Mouse (Mus musculus) heart, postnatal 0 days (tissue): Measurements from ENCODE around the gene Nkpd1. TPM values are rescaled to one million over a fixed set of nuclear protein-coding genes. Genes with fewer than 3 reads are reported as not detected.

ENCODE experiments used
- ATAC-seq: fragments of 200-750 bp; cut with Nextera tagmentation; 2 replicates; pipeline ENCODE4 v1.8.0; 2017; ENCODE audit warnings: low read depth, moderate number of reproducible peaks, moderate library complexity; ENCODE audit not compliant: insufficient read depth
- DNase-seq: peaks from one replicate; pipeline ENCODE4 v3.0.0-alpha.2; 2016; ENCODE audit warnings: low spot score
- H3K27ac ChIP-seq: fragments of 300-500 bp; sonication (generic); 2 replicates; pipeline ENCODE4 v1.5.1; 2014; ENCODE audit warnings: low read depth, mild to moderate bottlenecking
- H3K27me3 ChIP-seq: fragments of 300-500 bp; sonication (generic); 2 replicates; pipeline ENCODE4 v1.6.1; 2014; ENCODE audit warnings: low read length, mixed read lengths; ENCODE audit not compliant: control insufficient read depth, insufficient read depth
- H3K36me3 ChIP-seq: fragments of 300-500 bp; sonication (generic); replicated peaks from 2 replicates; pipeline ENCODE4 v1.6.1; 2014; ENCODE audit warnings: low read length, mixed read lengths; ENCODE audit not compliant: control insufficient read depth, insufficient read depth
- H3K4me1 ChIP-seq: fragments of 300-500 bp; sonication (generic); 2 replicates; pipeline ENCODE4 v1.6.1; 2014; ENCODE audit warnings: antibody characterized with exemption; ENCODE audit not compliant: control insufficient read depth, insufficient read depth
- H3K4me2 ChIP-seq: fragments of 300-500 bp; sonication (generic); 2 replicates; pipeline ENCODE4 v1.6.1; 2014; ENCODE audit warnings: low read depth, mild to moderate bottlenecking, low read length, moderate library complexity
- H3K4me3 ChIP-seq: fragments of 300-500 bp; sonication (generic); 2 replicates; pipeline ENCODE4 v1.5.1; 2014; ENCODE audit warnings: low read depth, low read length
- H3K9ac ChIP-seq: fragments of 300-500 bp; sonication (generic); replicated peaks from 2 replicates; pipeline ENCODE4 v1.6.1; 2014; ENCODE audit warnings: low read depth, low read length, mixed read lengths
- H3K9me3 ChIP-seq: fragments of 300-500 bp; sonication (generic); replicated peaks from 2 replicates; pipeline ENCODE4 v1.6.1; 2016; ENCODE audit warnings: low read length; ENCODE audit not compliant: control insufficient read depth
- CTCF ChIP-seq: IDR thresholded peaks from 2 replicates; pipeline ENCODE4 v1.5.1; 2016; ENCODE audit warnings: antibody characterized with exemption, control low read depth, low read depth
- EP300 ChIP-seq: IDR thresholded peaks from 2 replicates; pipeline ENCODE4 v1.6.1; 2016; ENCODE audit warnings: antibody characterized with exemption, low read depth
- WGBS: fragments of 180-500 bp; shearing (Covaris S2); extraction: QIAGEN DNeasy Blood & Tissue Kit; methylation state at CpG from one replicate; pipeline ENCODE4 v1.1.7; 2014; 5-methylcytosine and 5-hydroxymethylcytosine counted together
- polyA plus RNA-seq: library from polyadenylated mRNA; unstranded; fragments of >200 nt; fragmentation: Nextera tagmentation; extraction: Ambion mirVana; gene quantifications from 2 replicates; pipeline ENCODE4 v1.2.1, GENCODE M21; 2015
- total RNA-seq: library from RNA; depleted of rRNA; stranded (reverse); fragments of >200 nt; gene quantifications from 2 replicates; pipeline ENCODE4 v1.2.3, GENCODE M21; 2014; ENCODE audit warnings: low replicate concordance

Nkpd1 gene
- total and polyA plus RNA-seq, 2 experiments from 2014 or later, result not detected

- no peaks in the 10 kb centered on the region for H3K36me3 ChIP-seq
- no peaks in the 10 kb centered on the region for H3K27me3 ChIP-seq
- no peak overlapping the region for H3K4me3 ChIP-seq
- no peak overlapping the region for H3K9ac ChIP-seq
- peaks cover 37% of the 10 kb centered on the region for H3K4me1 ChIP-seq
- TF ChIP-seq CTCF (no peak), EP300 (no peak)
- H3K9me3 ChIP-seq, result no peaks in the 10 kb centered on the region
- peak overlapping the region; percentile 59 for H3K27ac ChIP-seq
- no peak overlapping the region for H3K4me2 ChIP-seq
- DNase-seq (peak; percentile 47), ATAC-seq (peak; percentile 79)
- 52% methylated on average over 8 of the region's 8 CpGs for WGBS
Observed at GRCm38 (mm10) chr7:19542155-19542691, 24.6 kb downstream of the Nkpd1 start.

- 38% methylated on average over 6 of the region's 6 CpGs for WGBS
- no peaks in the 10 kb centered on the region for H3K27me3 ChIP-seq
- H3K9me3 ChIP-seq, result no peaks in the 10 kb centered on the region
- TF ChIP-seq EP300 (peak; percentile 54; the same call in 1 of the 2 replicates), CTCF (peak; percentile 52)
- no peaks in the 10 kb centered on the region for H3K36me3 ChIP-seq
- H3K4me3 ChIP-seq, result no peak overlapping the region
- H3K9ac ChIP-seq, result no peak overlapping the region
- peaks cover 37% of the 10 kb centered on the region for H3K4me1 ChIP-seq
- DNase-seq (no peak), ATAC-seq (no peak)
- no peak overlapping the region for H3K27ac ChIP-seq
- H3K4me2 ChIP-seq, result no peak overlapping the region
Observed at GRCm38 (mm10) chr7:19543584-19543983, 25.9 kb downstream of the Nkpd1 start.

GRCm38 (mm10) chr7:19546007-19546406 is 28.4 kb downstream of the Nkpd1 start:
- Histone ChIP-seq H3K4me2 (no peak overlapping the region), H3K27ac (no peak overlapping the region), H3K4me3 (no peak overlapping the region), H3K4me1 (peaks cover 32% of the 10 kb centered on the region), H3K9ac (no peak overlapping the region), H3K36me3 (no peaks in the 10 kb centered on the region), H3K27me3 (no peaks in the 10 kb centered on the region), H3K9me3 (no peaks in the 10 kb centered on the region)
- DNase-seq (peak; percentile 36), ATAC-seq (peak; percentile 48; the same call in 1 of the 2 replicates)
- 18% methylated on average over 3 of the region's 3 CpGs for WGBS
- TF ChIP-seq CTCF (no peak), EP300 (no peak)

GRCm38 (mm10) chr7:19547344-19547969 is 29.8 kb downstream of the Nkpd1 start:
- Histone ChIP-seq H3K4me1 (peaks cover 17% of the 10 kb centered on the region), H3K4me3 (no peak overlapping the region), H3K4me2 (no peak overlapping the region), H3K27ac (no peak overlapping the region), H3K9me3 (no peaks in the 10 kb centered on the region), H3K36me3 (no peaks in the 10 kb centered on the region), H3K9ac (no peak overlapping the region), H3K27me3 (no peaks in the 10 kb centered on the region)
- DNase-seq, result no peak
- WGBS, result 79% methylated on average over 2 of the region's 2 CpGs
- no peak for ATAC-seq
- TF ChIP-seq EP300, result no peak
- TF ChIP-seq CTCF, result no peak

DNA sequence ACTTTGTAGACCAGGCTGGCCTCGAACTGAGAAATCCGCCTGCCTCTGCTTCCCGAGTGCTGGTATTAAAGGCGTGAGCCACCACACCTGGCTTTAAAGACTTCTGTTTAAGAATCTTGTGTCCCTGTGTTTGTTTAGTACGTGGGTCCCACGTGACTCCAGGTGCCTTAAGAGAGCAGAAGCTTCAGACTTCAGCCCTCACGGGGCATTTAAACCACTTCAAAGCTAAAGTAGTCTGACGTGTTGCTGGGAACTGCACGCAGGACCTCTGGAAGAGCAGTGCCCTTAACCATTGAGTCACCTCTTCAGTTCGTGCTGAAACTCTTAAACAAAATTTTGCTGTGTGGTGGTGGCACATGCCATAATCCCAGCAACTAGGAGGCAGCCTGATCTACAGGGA is 31.8 kb downstream of the Nkpd1 start:
- Histone ChIP-seq H3K9me3 (no peaks in the 10 kb centered on the region), H3K4me1 (peaks cover 6% of the 10 kb centered on the region), H3K27ac (no peak overlapping the region), H3K36me3 (0 out of 2 replicates have a peak, but pooled peaks cover 8% of the 10 kb centered on the region), H3K9ac (no peak overlapping the region), H3K27me3 (no peaks in the 10 kb centered on the region), H3K4me2 (no peak overlapping the region), H3K4me3 (no peak overlapping the region)
- 79% methylated on average over 10 of the region's 10 CpGs for WGBS
- DNase-seq (no peak), ATAC-seq (no peak)
- no peak for TF ChIP-seq EP300
- TF ChIP-seq CTCF, result no peak
